Mouse (Mus musculus): ENCODE measurements around the gene Rabep2.
"Not testable (repeated sequence)": the region's sequence is repeated elsewhere in the genome, so short reads cannot be mapped to it uniquely, and the experiment has no call there.

Rabep2 gene

GRCm38 (mm10) chr7:126428631-126429502 lies at the start of gene Rabep2:
Gene Rabep2 (plus strand): TSS chr7:126428759.
- DNase-seq (ENCODE audit: extremely low spot score): peak; percentile 99

GRCm38 (mm10) chr7:126383565-126383964 lies 45.0 kb upstream of the Rabep2 start:
- no peak for DNase-seq (ENCODE audit: extremely low spot score)

GRCm38 (mm10) chr7:126388185-126388584 lies 40.4 kb upstream of the Rabep2 start:
- no peak for DNase-seq (ENCODE audit: extremely low spot score)

GRCm38 (mm10) chr7:126392086-126392884 lies 36.3 kb upstream of the Rabep2 start:
- DNase-seq (ENCODE audit: extremely low spot score): not testable (repeated sequence)

GRCm38 (mm10) chr7:126396298-126397119 lies 32.0 kb upstream of the Rabep2 start, which contains the start of gene Nfatc2ip:
Gene Nfatc2ip (minus strand): TSS chr7:126396737.
- peak; percentile 98 for DNase-seq (ENCODE audit: extremely low spot score)

GRCm38 (mm10) chr7:126397221-126397620 lies 31.3 kb upstream of the Rabep2 start:
- no peak for DNase-seq (ENCODE audit: extremely low spot score)

- no peak for DNase-seq (ENCODE audit: extremely low spot score)
Measured at GRCm38 (mm10) chr7:126397822-126398221, 30.7 kb upstream of the Rabep2 start.

GRCm38 (mm10) chr7:126399548-126399947 lies 29.0 kb upstream of the Rabep2 start:
- peak; percentile 77 for DNase-seq (ENCODE audit: extremely low spot score)

- DNase-seq (ENCODE audit: extremely low spot score): not testable (repeated sequence)
Measured at GRCm38 (mm10) chr7:126402518-126402917, 26.0 kb upstream of the Rabep2 start.

- DNase-seq (ENCODE audit: extremely low spot score): no peak
Measured at GRCm38 (mm10) chr7:126408686-126409085, 19.9 kb upstream of the Rabep2 start.

- no peak for DNase-seq (ENCODE audit: extremely low spot score)
Measured at GRCm38 (mm10) chr7:126411061-126411460, 17.5 kb upstream of the Rabep2 start.

- no peak for DNase-seq (ENCODE audit: extremely low spot score)
Measured at GRCm38 (mm10) chr7:126414725-126415124, 13.8 kb upstream of the Rabep2 start, which contains the start of gene Cd19. Gene Cd19 (minus strand): TSS chr7:126414889.

GRCm38 (mm10) chr7:126416615-126417014 lies 11.9 kb upstream of the Rabep2 start:
- no peak for DNase-seq (ENCODE audit: extremely low spot score)

GRCm38 (mm10) chr7:126417045-126417444 lies 11.5 kb upstream of the Rabep2 start:
- DNase-seq (ENCODE audit: extremely low spot score): peak; percentile 32

- DNase-seq (ENCODE audit: extremely low spot score): no peak
Measured at GRCm38 (mm10) chr7:126417606-126418005, 11.0 kb upstream of the Rabep2 start.

GRCm38 (mm10) chr7:126418496-126418895 lies 10.1 kb upstream of the Rabep2 start:
- DNase-seq (ENCODE audit: extremely low spot score): no peak

- no peak for DNase-seq (ENCODE audit: extremely low spot score)
Measured at GRCm38 (mm10) chr7:126421756-126422155, 6.8 kb upstream of the Rabep2 start.

GRCm38 (mm10) chr7:126424161-126424560 lies 4.4 kb upstream of the Rabep2 start:
- no peak for DNase-seq (ENCODE audit: extremely low spot score)

- DNase-seq (ENCODE audit: extremely low spot score): peak; percentile 10
Measured at GRCm38 (mm10) chr7:126427323-126427860, 1.2 kb upstream of the Rabep2 start.

GRCm38 (mm10) chr7:126428154-126428553 lies 405 bp upstream of the Rabep2 start:
- no peak for DNase-seq (ENCODE audit: extremely low spot score)

- no peak for DNase-seq (ENCODE audit: extremely low spot score)
Measured at GRCm38 (mm10) chr7:126429503-126429898, 942 bp downstream of the Rabep2 start.

Measured in embryo, embryonic 9.5 days (tissue).